Mouse (Mus musculus): ENCODE measurements around the gene Srbd1. TPM values are rescaled to one million over a fixed set of nuclear protein-coding genes. Genes with fewer than 3 reads are reported as not detected.

The Srbd1 gene
- total and polyA plus RNA-seq, 3 experiments, result 8.9 to 33.3 (median 26.6) TPM

DNA sequence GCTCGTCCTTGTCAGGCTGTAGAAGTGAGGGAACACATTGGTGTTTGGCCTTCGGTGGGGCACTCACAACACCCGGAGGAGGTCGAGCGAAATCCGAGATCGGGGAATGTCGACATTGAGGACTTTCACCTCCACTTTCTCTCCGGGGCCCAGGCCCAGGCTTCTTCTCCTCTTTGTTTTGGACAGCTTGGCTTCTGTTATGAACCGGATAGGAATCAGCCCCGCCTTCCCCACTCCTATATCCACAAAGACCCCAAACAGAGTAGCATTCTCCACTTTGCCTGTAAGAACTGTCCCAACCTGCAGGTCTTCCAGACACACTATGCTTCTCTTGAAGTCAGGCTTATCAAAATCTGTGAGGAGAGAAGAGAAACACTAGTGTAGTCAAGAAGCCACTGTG, 159.8 kb downstream of the Srbd1 start:
- no peaks in the 10 kb centered on the region for H3K9me3 ChIP-seq (replicated peaks)
- TF ChIP-seq GATA1 (IDR thresholded peaks at IDR 0.05; ENCODE audit: borderline replicate concordance, low read length), result no peak
- TF ChIP-seq GATA2 (IDR thresholded peaks at IDR 0.05; ENCODE audit: borderline replicate concordance, low read depth, low read length), result no peak
- no peak for TF ChIP-seq TAL1 (conservative IDR thresholded peaks at IDR 0.05; ENCODE audit: low read depth, low read length)
- TF ChIP-seq CTCF (IDR thresholded peaks at IDR 0.05; ENCODE audit: low read depth, low read length), result no peak
- TF ChIP-seq POLR2AphosphoS5 (IDR thresholded peaks at IDR 0.05; ENCODE audit: insufficient replicate concordance, low read depth, low read length), result no peak
- no peaks in the 10 kb centered on the region for H3K27me3 ChIP-seq (ENCODE audit: insufficient read depth, low read length)
- H3K36me3 ChIP-seq (replicated peaks), result peaks cover 57% of the 10 kb centered on the region
- H3K4me1 ChIP-seq (ENCODE audit: insufficient read depth, low read depth, low read length), result 0 out of 2 replicates have a peak, but pooled peaks cover 7% of the 10 kb centered on the region
- H3K4me3 ChIP-seq (ENCODE audit: low read depth, low read length), result no peak overlapping the region
- DNase-seq (ENCODE audit: low spot score) (no peak), ATAC-seq (ENCODE audit: extremely low read depth, insufficient number of reproducible peaks, low FRiP score, poor library complexity, severe bottlenecking) (no peak)

DNA sequence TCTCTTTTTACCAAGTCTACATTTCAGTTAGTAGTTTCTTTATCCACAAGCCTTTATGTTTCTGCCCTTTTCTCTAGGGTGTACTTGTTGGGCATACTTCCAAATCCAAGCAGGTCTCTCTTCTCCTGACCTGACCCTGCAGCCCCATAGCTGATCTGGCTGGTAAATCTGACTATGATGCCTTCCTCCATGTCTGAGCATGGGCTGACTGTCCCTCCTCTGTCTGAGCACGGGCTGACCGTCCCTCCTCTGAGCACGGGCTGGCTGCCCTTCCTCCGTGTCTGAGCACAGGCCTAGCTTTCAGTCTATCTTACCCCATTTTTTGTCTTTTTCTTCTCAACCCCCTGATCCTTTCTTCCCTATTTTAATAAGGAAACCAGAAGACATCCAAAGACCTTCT, 162.7 kb downstream of the Srbd1 start:
- TF ChIP-seq GATA1 (IDR thresholded peaks at IDR 0.05; ENCODE audit: borderline replicate concordance, low read length) (no peak), GATA2 (IDR thresholded peaks at IDR 0.05; ENCODE audit: borderline replicate concordance, low read depth, low read length) (no peak), POLR2AphosphoS5 (IDR thresholded peaks at IDR 0.05; ENCODE audit: insufficient replicate concordance, low read depth, low read length) (no peak), TAL1 (conservative IDR thresholded peaks at IDR 0.05; ENCODE audit: low read depth, low read length) (no peak), CTCF (IDR thresholded peaks at IDR 0.05; ENCODE audit: low read depth, low read length) (no peak)
- H3K4me1 ChIP-seq (ENCODE audit: insufficient read depth, low read depth, low read length), result 0 out of 2 replicates have a peak, but pooled peaks cover 7% of the 10 kb centered on the region
- H3K36me3 ChIP-seq (replicated peaks), result peaks cover 35% of the 10 kb centered on the region
- no peak overlapping the region for H3K4me3 ChIP-seq (ENCODE audit: low read depth, low read length)
- no peak for ATAC-seq (ENCODE audit: extremely low read depth, insufficient number of reproducible peaks, low FRiP score, poor library complexity, severe bottlenecking)
- no peaks in the 10 kb centered on the region for H3K27me3 ChIP-seq (ENCODE audit: insufficient read depth, low read length)
- H3K9me3 ChIP-seq (replicated peaks), result no peaks in the 10 kb centered on the region
- DNase-seq (ENCODE audit: low spot score), result no peak

DNA sequence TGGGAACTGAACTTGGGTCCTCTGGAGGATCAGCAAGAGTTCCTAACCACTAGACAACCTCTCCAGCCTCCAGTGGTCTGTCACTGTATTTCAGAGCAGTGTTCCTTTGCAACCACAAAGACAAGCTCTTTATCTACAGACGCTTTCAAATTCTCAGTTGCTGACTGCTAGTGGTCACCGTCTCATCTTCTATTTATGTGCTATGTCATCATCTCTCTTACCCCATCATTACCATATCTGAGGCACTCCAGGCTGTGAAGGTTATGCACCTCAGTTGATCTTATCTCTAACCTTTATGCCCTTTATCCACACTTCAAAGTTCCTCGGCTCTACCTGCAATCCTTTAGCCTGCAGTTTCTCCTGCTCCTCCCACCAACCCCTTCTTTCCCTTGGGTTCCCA, 163.1 kb downstream of the Srbd1 start:
- H3K4me1 ChIP-seq (ENCODE audit: insufficient read depth, low read depth, low read length), result 0 out of 2 replicates have a peak, but pooled peaks cover 4% of the 10 kb centered on the region
- no peak for ATAC-seq (ENCODE audit: extremely low read depth, insufficient number of reproducible peaks, low FRiP score, poor library complexity, severe bottlenecking)
- DNase-seq (ENCODE audit: low spot score), result no peak
- peaks cover 31% of the 10 kb centered on the region for H3K36me3 ChIP-seq (replicated peaks)
- no peak for TF ChIP-seq POLR2AphosphoS5 (IDR thresholded peaks at IDR 0.05; ENCODE audit: insufficient replicate concordance, low read depth, low read length)
- TF ChIP-seq GATA1 (IDR thresholded peaks at IDR 0.05; ENCODE audit: borderline replicate concordance, low read length), result no peak
- TF ChIP-seq GATA2 (IDR thresholded peaks at IDR 0.05; ENCODE audit: borderline replicate concordance, low read depth, low read length), result no peak
- no peak for TF ChIP-seq TAL1 (conservative IDR thresholded peaks at IDR 0.05; ENCODE audit: low read depth, low read length)
- TF ChIP-seq CTCF (IDR thresholded peaks at IDR 0.05; ENCODE audit: low read depth, low read length), result no peak
- H3K27me3 ChIP-seq (ENCODE audit: insufficient read depth, low read length), result no peaks in the 10 kb centered on the region
- no peak overlapping the region for H3K4me3 ChIP-seq (ENCODE audit: low read depth, low read length)
- H3K9me3 ChIP-seq (replicated peaks), result no peaks in the 10 kb centered on the region

DNA sequence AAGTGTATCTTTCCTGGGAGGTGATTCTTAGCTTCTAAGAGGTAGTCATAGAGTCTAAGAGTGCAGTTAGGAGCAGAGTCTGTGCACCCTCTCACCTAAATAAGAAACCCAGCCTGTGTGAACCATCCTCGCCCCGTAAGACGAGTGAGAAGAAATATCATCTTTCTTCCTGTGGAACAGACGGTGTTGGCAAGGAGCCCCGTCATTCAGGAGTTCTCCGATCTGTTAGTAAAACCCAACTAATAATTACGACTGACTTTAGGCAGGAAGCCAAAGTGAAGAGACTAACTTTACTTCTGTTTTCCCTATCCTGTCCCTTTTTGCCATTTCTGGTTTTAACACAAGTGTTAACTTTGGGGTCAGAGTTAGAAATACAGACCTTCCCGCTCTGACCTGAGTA, 166.1 kb downstream of the Srbd1 start:
- DNase-seq (ENCODE audit: low spot score) (no peak), ATAC-seq (ENCODE audit: extremely low read depth, insufficient number of reproducible peaks, low FRiP score, poor library complexity, severe bottlenecking) (no peak)
- H3K36me3 ChIP-seq (replicated peaks), result peaks cover 6% of the 10 kb centered on the region
- H3K27me3 ChIP-seq (ENCODE audit: insufficient read depth, low read length), result peaks cover 2% of the 10 kb centered on the region; the same call in 1 of the 2 replicates
- no peaks in the 10 kb centered on the region for H3K4me1 ChIP-seq (ENCODE audit: insufficient read depth, low read depth, low read length)
- no peaks in the 10 kb centered on the region for H3K9me3 ChIP-seq (replicated peaks)
- no peak overlapping the region for H3K4me3 ChIP-seq (ENCODE audit: low read depth, low read length)
- no peak for TF ChIP-seq TAL1 (conservative IDR thresholded peaks at IDR 0.05; ENCODE audit: low read depth, low read length)
- no peak for TF ChIP-seq CTCF (IDR thresholded peaks at IDR 0.05; ENCODE audit: low read depth, low read length)
- no peak for TF ChIP-seq GATA2 (IDR thresholded peaks at IDR 0.05; ENCODE audit: borderline replicate concordance, low read depth, low read length)
- no peak for TF ChIP-seq GATA1 (IDR thresholded peaks at IDR 0.05; ENCODE audit: borderline replicate concordance, low read length)
- TF ChIP-seq POLR2AphosphoS5 (IDR thresholded peaks at IDR 0.05; ENCODE audit: insufficient replicate concordance, low read depth, low read length), result no peak

DNA sequence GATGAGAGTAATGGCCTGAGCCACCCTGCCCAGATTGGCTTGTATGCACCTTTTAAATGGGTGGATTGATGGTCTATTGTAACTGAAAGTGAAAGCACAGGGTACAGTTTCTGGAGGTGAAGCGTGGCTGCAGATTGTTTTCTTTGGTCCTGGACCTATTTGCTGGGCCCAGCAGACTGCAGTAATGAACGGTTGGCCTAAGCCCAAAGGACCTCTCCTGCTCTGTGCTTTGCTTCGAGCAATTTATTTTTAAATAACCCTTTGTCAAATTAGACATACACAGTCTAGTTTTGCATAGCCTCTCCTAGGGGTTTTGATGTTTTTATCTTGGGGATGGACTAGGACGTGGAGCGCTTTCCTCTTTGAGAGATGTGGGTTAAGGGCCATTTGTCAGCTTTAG, 169.9 kb downstream of the Srbd1 start:
- H3K27me3 ChIP-seq (ENCODE audit: insufficient read depth, low read length), result peaks cover 5% of the 10 kb centered on the region; the same call in 1 of the 2 replicates
- H3K9me3 ChIP-seq (replicated peaks), result no peaks in the 10 kb centered on the region
- DNase-seq (ENCODE audit: low spot score), result no peak
- no peaks in the 10 kb centered on the region for H3K36me3 ChIP-seq (replicated peaks)
- no peak for ATAC-seq (ENCODE audit: extremely low read depth, insufficient number of reproducible peaks, low FRiP score, poor library complexity, severe bottlenecking)
- no peaks in the 10 kb centered on the region for H3K4me1 ChIP-seq (ENCODE audit: insufficient read depth, low read depth, low read length)
- no peak overlapping the region for H3K4me3 ChIP-seq (ENCODE audit: low read depth, low read length)
- TF ChIP-seq GATA1 (IDR thresholded peaks at IDR 0.05; ENCODE audit: borderline replicate concordance, low read length) (no peak), TAL1 (conservative IDR thresholded peaks at IDR 0.05; ENCODE audit: low read depth, low read length) (no peak), GATA2 (IDR thresholded peaks at IDR 0.05; ENCODE audit: borderline replicate concordance, low read depth, low read length) (no peak), CTCF (IDR thresholded peaks at IDR 0.05; ENCODE audit: low read depth, low read length) (no peak), POLR2AphosphoS5 (IDR thresholded peaks at IDR 0.05; ENCODE audit: insufficient replicate concordance, low read depth, low read length) (no peak)

DNA sequence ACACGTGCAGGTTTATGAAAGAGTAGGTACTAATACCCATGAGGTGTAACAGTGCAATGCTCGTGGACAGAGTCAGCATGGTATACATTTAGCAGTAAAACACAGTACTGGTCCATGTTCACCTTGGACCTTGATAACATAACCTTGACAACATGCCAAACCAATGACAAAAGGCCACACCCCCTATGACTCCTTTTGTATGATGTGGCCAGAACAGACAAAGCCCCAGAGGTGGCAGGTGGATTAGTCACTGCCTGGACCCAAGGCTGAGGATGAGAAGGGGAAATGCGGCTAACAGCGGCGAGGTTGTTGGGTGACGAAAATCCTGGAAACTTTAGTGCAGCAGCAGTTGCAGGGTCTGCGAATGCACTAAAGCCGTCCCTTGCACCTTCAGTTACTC, 170.4 kb downstream of the Srbd1 start:
- Histone ChIP-seq H3K36me3 (replicated peaks) (no peaks in the 10 kb centered on the region), H3K9me3 (replicated peaks) (no peaks in the 10 kb centered on the region), H3K4me3 (ENCODE audit: low read depth, low read length) (no peak overlapping the region), H3K4me1 (ENCODE audit: insufficient read depth, low read depth, low read length) (no peaks in the 10 kb centered on the region), H3K27me3 (ENCODE audit: insufficient read depth, low read length) (peaks cover 8% of the 10 kb centered on the region; the same call in 1 of the 2 replicates)
- no peak for DNase-seq (ENCODE audit: low spot score)
- no peak for ATAC-seq (ENCODE audit: extremely low read depth, insufficient number of reproducible peaks, low FRiP score, poor library complexity, severe bottlenecking)
- TF ChIP-seq CTCF (IDR thresholded peaks at IDR 0.05; ENCODE audit: low read depth, low read length), result no peak
- no peak for TF ChIP-seq POLR2AphosphoS5 (IDR thresholded peaks at IDR 0.05; ENCODE audit: insufficient replicate concordance, low read depth, low read length)
- TF ChIP-seq GATA2 (IDR thresholded peaks at IDR 0.05; ENCODE audit: borderline replicate concordance, low read depth, low read length), result no peak
- no peak for TF ChIP-seq TAL1 (conservative IDR thresholded peaks at IDR 0.05; ENCODE audit: low read depth, low read length)
- no peak for TF ChIP-seq GATA1 (IDR thresholded peaks at IDR 0.05; ENCODE audit: borderline replicate concordance, low read length)
